Mouse (Mus musculus) activated CD4-positive, CD25-positive, alpha-beta regulatory T cell, adult 9 weeks (primary cell): ENCODE results near the gene Gm42372. TPM values are rescaled to one million over a fixed set of nuclear protein-coding genes. Genes with fewer than 3 reads are reported as not detected.

Source experiments
- polyA plus RNA-seq: library from polyadenylated mRNA; unstranded; fragments of 100-300 nt; shearing (Covaris generic); gene quantifications from one replicate; pipeline ENCODE4 v1.2.1, GENCODE M21; 2017

Gene Gm42372
- 4.5 TPM for polyA plus RNA-seq

GRCm38 (mm10) chr7:16982859-16983568 lies at the start of gene Gm42372:
TSS of gene Gm42372 (plus strand) at chr7:16983086.

DNA sequence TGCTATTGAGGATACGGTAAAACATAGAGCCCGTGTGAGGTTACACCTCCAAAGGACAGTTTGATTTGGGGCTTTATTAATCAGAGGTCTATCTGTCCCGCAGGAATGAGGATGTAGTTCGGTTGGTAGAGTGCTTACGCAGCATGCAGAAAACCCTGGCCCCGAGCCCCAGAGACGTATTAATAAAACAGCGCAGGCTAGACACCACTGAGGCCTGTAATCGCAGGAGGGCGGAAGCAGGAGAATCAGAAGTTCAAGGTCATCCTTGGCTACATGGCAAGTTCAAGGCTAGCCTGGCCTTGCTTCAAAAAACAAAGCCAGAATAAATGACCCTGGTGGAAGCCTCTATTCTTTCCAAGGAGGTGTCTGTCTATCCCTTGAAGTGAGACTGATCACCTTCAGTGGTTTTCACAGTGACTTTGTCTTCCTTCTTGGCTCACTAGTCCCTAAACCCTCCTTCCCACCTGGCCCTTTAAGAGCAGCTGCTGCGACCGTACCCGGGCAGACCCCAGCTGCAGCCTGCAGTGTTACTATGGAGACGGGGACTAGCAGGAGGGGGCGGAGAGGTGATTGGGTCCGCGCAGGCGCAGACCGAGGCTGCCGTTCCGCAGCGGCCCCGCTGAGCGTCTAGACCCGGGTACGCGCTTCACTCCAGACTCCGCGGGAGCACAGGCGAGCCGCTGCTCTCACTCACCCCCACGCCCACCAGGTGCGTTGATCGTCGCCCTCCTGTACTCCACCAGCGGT lies 38.7 kb upstream of the Gm42372 start, which contains the start of gene Pnmal2:
Gene Pnmal2 (plus strand): TSS at position 622 of the 747 bp plus-strand sequence.

DNA sequence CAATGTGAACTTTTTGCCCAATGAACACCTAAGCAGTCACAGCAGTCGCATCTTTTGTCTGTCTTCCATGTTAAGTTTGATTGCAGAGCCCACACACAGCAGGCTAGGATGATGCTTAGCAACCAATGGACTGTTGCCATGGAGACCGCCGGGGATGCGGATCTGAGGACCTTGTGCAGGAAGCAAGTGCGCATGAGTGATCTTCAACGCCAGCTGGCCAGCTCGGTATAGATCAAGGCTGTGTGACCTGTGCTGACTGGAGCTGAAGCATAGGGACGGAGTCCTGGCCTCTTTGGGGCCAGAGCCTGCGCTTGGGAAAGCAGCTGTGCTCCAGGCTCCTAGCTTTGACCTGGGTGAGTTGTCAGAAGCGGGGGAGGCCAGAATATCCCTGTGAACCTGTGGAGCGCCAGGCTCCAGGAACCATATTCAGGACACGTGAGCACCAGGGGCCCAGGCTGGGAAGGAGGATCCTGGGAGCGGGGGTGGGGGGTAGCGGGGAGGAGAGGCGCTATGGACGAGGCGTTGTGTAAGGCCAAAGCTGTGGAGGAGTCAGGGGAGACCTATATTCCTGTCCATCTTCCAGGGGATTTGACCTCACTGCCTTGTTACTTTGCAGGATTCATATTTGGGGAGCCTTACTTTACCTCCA lies 23.2 kb upstream of the Gm42372 start, which contains the start of gene Pnmal1:
Gene Pnmal1 (plus strand): TSS at position 141 of the 649 bp plus-strand sequence.

DNA sequence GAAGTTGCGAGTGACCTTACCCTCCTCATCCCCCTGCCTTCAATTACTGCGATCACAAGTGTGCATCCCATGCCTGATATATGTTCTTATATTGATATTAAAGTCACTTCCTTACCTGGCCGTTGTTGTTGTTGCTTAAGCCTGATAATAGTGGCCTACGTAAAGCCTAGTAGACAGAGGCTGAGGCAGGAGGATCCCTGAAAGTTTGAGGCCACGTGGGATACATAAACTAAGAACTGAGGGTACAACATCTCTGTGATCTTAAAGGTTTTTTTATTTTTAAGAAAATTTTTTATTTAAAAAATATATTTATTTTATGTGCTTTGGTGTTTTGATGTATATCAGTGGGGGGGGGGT lies 9.5 kb downstream of the Gm42372 start, which contains the start of gene Ccdc8:
Gene Ccdc8 (plus strand): TSS at position 258 of the 357 bp plus-strand sequence.

GRCm38 (mm10) chr7:17027588-17028343 lies 44.9 kb downstream of the Gm42372 start, which contains the start of gene Ppp5c:
TSS of gene Ppp5c (minus strand) at chr7:17027924.

Other genes starting within 250 kb of the Gm42372 start
- 226 TPM for gene Ap2s1, start 244.7 kb upstream of the Gm42372 start, polyA plus RNA-seq
- gene Slc1a5, start 201.7 kb upstream of the Gm42372 start, polyA plus RNA-seq = 91.9 TPM
- 20.8 TPM for gene Strn4, start 167.2 kb upstream of the Gm42372 start, polyA plus RNA-seq
- 5.1 TPM for gene Fkrp, start 166.4 kb upstream of the Gm42372 start, polyA plus RNA-seq
- 239 TPM for gene Prkd2, start 140.2 kb upstream of the Gm42372 start, polyA plus RNA-seq
- not detected for gene Dact3, start 107.8 kb upstream of the Gm42372 start, polyA plus RNA-seq
- gene Gng8, start 91.3 kb upstream of the Gm42372 start, polyA plus RNA-seq = not detected
- gene Ptgir, start 76.6 kb upstream of the Gm42372 start, polyA plus RNA-seq = 7.0 TPM
- 91.2 TPM for gene Calm3, start 59.0 kb upstream of the Gm42372 start, polyA plus RNA-seq
- gene Pnmal2, start 38.4 kb upstream of the Gm42372 start, polyA plus RNA-seq = not detected
- gene Pnmal1, start 23.4 kb upstream of the Gm42372 start, polyA plus RNA-seq = 0.06 TPM
- not detected for gene Ccdc8, start 9.6 kb downstream of the Gm42372 start, polyA plus RNA-seq
- gene Ppp5c, start 44.8 kb downstream of the Gm42372 start, polyA plus RNA-seq = 118 TPM
- 1.4 TPM for gene Hif3a, start 79.3 kb downstream of the Gm42372 start, polyA plus RNA-seq
- 1.1 TPM for gene Psg16, start 91.0 kb downstream of the Gm42372 start, polyA plus RNA-seq
- not detected for gene Ceacam3, start 167.2 kb downstream of the Gm42372 start, polyA plus RNA-seq
- not detected for gene Psg29, start 220.4 kb downstream of the Gm42372 start, polyA plus RNA-seq